Mouse (Mus musculus): ENCODE measurements around the gene Anxa9.

GRCm38 (mm10) chr3:95283589-95283941 is 23.4 kb downstream of the Anxa9 start:
- TF ChIP-seq POLR2A (IDR thresholded peaks at IDR 0.05; ENCODE audit: control insufficient read depth, low read depth, low read length) (no peak), CTCF (IDR thresholded peaks at IDR 0.05; ENCODE audit: control insufficient read depth, insufficient read depth, insufficient replicate concordance, low read depth, low read length) (no peak)

Data from testis, adult 2 months (tissue).